Mouse (Mus musculus): ENCODE measurements around the gene Cep55. TPM values are rescaled to one million over a fixed set of nuclear protein-coding genes. Genes with fewer than 3 reads are reported as not detected.
A peak's percentile ranks its signal among the peaks of the same experiment; 100 is the strongest.

Cep55 gene
- polyA plus RNA-seq, 1 experiment from 2014 or later: 6.3 TPM

- Histone ChIP-seq H3K27ac (no peak overlapping the region), H3K36me3 (no peaks in the 10 kb centered on the region), H3K9ac (no peak overlapping the region), H3K9me3 (replicated peaks) (no peaks in the 10 kb centered on the region), H3K4me3 (replicated peaks) (no peak overlapping the region), H3K4me1 (replicated peaks) (no peaks in the 10 kb centered on the region), H3K4me2 (no peak overlapping the region), H3K27me3 (peaks cover 46% of the 10 kb centered on the region)
- ATAC-seq (ENCODE audit: low read depth) (no peak), DNase-seq (no peak)
- WGBS (ENCODE audit: insufficient replicate concordance): 58% methylated on average over 3 of the region's 3 CpGs
Measured at GRCm38 (mm10) chr19:38045198-38045597, 9.6 kb upstream of the Cep55 start.

- H3K9me3 ChIP-seq (replicated peaks): no peaks in the 10 kb centered on the region
- no peak overlapping the region for H3K4me2 ChIP-seq
- H3K27ac ChIP-seq: no peak overlapping the region
- peaks cover 42% of the 10 kb centered on the region for H3K27me3 ChIP-seq
- H3K4me1 ChIP-seq (replicated peaks): peaks cover 11% of the 10 kb centered on the region
- DNase-seq (no peak), ATAC-seq (ENCODE audit: low read depth) (no peak)
- no peak overlapping the region for H3K4me3 ChIP-seq (replicated peaks)
- no peak overlapping the region for H3K9ac ChIP-seq
- H3K36me3 ChIP-seq: no peaks in the 10 kb centered on the region
- WGBS (ENCODE audit: insufficient replicate concordance): 57% methylated on average over 1 of the region's 1 CpGs
Measured at GRCm38 (mm10) chr19:38049686-38050085, 5.1 kb upstream of the Cep55 start.

DNA sequence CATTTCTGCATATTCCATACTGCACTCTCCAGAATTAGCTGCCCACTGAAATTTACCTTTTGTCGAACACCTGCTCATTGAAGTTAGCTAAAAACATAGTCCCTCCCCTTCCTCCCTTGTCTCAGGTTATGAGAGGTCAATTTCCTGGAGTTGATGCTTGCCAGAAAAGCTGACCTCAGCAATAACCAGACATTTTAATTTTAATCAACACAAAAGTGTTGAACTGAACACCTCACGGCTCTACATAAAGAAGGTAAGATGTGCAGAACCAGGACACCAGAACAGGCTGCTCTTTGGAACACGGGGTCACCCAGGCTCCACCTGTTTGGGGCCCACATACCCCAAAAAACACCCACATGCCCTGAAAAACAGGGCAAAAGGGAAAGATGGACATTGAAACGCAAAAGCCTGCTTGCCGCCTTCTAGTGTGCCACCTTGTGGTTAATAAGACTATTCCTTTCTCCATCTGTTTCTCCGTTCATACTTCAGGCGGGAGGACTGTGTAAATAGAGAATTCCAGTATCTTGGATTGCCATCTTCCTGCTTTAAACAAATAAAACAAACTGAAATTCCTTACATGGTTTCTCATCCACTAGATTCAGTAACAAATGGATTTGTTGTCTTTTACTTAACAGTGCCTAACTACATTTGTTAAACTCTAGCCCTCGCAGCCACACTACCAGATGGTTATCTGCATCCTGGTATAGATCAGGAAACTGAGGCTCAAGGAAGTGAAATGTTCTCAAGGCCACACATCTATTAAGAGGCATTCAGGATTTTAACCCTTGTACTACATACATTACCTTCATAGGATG, 1.4 kb upstream of the Cep55 start:
- H3K27me3 ChIP-seq: peaks cover 49% of the 10 kb centered on the region
- ATAC-seq (ENCODE audit: low read depth): no peak
- no peaks in the 10 kb centered on the region for H3K36me3 ChIP-seq
- H3K4me1 ChIP-seq (replicated peaks): peaks cover 21% of the 10 kb centered on the region
- no peak overlapping the region for H3K9ac ChIP-seq
- H3K4me3 ChIP-seq (replicated peaks): peak overlapping the region; percentile 64
- peak overlapping the region; percentile 67 for H3K4me2 ChIP-seq
- no peak for DNase-seq
- H3K9me3 ChIP-seq (replicated peaks): no peaks in the 10 kb centered on the region
- 17% methylated on average over 8 of the region's 8 CpGs for WGBS (ENCODE audit: insufficient replicate concordance)
- no peak overlapping the region for H3K27ac ChIP-seq

GRCm38 (mm10) chr19:38054149-38054719, 577 bp upstream of the Cep55 start:
- WGBS (ENCODE audit: insufficient replicate concordance): 2% methylated on average over 23 of the region's 23 CpGs
- H3K36me3 ChIP-seq: no peaks in the 10 kb centered on the region
- peaks cover 21% of the 10 kb centered on the region for H3K4me1 ChIP-seq (replicated peaks)
- peak overlapping the region; percentile 64 for H3K4me3 ChIP-seq (replicated peaks)
- no peaks in the 10 kb centered on the region for H3K9me3 ChIP-seq (replicated peaks)
- no peak overlapping the region for H3K27ac ChIP-seq
- peak overlapping the region; percentile 67 for H3K4me2 ChIP-seq
- H3K9ac ChIP-seq: no peak overlapping the region
- ATAC-seq (ENCODE audit: low read depth) (peak; percentile 76), DNase-seq (peak; percentile 45)
- peaks cover 49% of the 10 kb centered on the region for H3K27me3 ChIP-seq

GRCm38 (mm10) chr19:38055798-38056197, 987 bp downstream of the Cep55 start:
- Histone ChIP-seq H3K36me3 (no peaks in the 10 kb centered on the region), H3K9ac (no peak overlapping the region), H3K4me3 (replicated peaks) (peak overlapping the region; percentile 64), H3K27ac (no peak overlapping the region), H3K27me3 (peaks cover 46% of the 10 kb centered on the region), H3K9me3 (replicated peaks) (no peaks in the 10 kb centered on the region), H3K4me1 (replicated peaks) (peaks cover 21% of the 10 kb centered on the region), H3K4me2 (peak overlapping the region; percentile 67)
- no peak for DNase-seq
- 13% methylated on average over 6 of the region's 6 CpGs for WGBS (ENCODE audit: insufficient replicate concordance)
- no peak for ATAC-seq (ENCODE audit: low read depth)

DNA sequence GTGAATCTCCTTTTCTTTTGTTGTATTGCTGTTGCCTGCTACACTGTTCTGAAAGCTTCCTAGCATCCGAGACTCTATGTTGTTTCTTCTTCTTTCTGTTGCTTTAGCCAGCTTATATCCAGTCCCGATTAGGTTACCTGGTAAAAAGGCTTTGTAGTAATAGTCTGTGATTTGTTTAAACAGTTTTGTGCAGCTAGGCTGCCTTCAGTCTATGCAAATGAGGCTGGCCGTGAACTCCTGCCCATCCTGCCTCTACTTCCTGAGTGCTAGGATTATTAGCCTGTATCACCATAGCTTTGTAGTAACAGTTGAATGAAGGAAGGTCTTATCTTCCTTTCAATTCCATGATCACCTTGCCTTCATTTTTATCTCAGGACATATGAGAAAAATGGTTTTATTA, 1.5 kb downstream of the Cep55 start:
- Histone ChIP-seq H3K4me2 (peak overlapping the region; percentile 67; the same call in 1 of the 2 replicates), H3K4me1 (replicated peaks) (peaks cover 21% of the 10 kb centered on the region), H3K36me3 (no peaks in the 10 kb centered on the region), H3K4me3 (replicated peaks) (peak overlapping the region; percentile 64; the same call in 1 of the 2 replicates), H3K9me3 (replicated peaks) (no peaks in the 10 kb centered on the region), H3K27ac (no peak overlapping the region), H3K27me3 (peaks cover 43% of the 10 kb centered on the region), H3K9ac (no peak overlapping the region)
- DNase-seq (no peak), ATAC-seq (ENCODE audit: low read depth) (no peak)
- 52% methylated on average over 3 of the region's 3 CpGs for WGBS (ENCODE audit: insufficient replicate concordance)

DNA sequence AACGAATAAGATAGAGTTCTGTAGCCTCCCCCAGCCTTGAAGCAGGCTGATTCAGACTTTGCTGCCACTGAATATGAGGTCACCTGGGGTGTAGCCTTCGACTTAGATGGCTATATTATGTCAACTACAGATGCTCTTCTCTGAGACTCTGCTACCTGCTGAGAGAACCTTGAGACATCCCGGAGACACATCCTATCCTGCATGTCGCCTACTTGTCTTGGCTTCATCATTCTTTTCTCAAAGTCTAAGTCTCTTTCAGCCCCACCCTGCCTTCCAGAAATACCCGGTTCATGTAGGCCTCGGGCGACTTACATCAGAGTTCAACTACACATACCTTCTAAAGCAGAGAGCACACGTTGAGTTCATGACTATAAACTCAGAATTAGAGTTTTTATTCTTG, 2.1 kb downstream of the Cep55 start:
- peaks cover 40% of the 10 kb centered on the region for H3K27me3 ChIP-seq
- H3K4me3 ChIP-seq (replicated peaks): no peak overlapping the region
- 73% methylated on average over 8 of the region's 8 CpGs for WGBS (ENCODE audit: insufficient replicate concordance)
- H3K4me1 ChIP-seq (replicated peaks): peaks cover 21% of the 10 kb centered on the region
- no peak overlapping the region for H3K4me2 ChIP-seq
- ATAC-seq (ENCODE audit: low read depth): no peak
- no peaks in the 10 kb centered on the region for H3K36me3 ChIP-seq
- no peak overlapping the region for H3K9ac ChIP-seq
- H3K27ac ChIP-seq: no peak overlapping the region
- no peaks in the 10 kb centered on the region for H3K9me3 ChIP-seq (replicated peaks)
- DNase-seq: no peak

DNA sequence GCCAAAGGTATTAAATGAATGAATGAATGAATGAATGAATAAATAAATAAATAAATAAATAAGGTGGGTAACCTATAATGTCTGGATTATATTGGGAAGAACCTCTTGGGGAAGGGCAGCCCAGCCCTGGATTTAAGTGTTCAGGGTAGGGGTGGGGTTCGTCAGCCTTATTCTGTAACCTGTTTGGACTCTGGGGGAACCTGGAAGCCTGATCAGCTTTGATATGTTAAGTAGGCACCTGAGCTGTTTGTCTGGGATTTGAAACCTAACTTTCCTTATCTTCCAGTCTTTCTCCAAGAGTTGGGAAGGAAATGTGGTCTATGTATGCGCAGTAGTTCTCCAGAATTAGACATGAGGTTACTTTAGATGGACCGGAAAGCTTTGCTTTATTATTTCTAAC, 8.4 kb downstream of the Cep55 start:
- Histone ChIP-seq H3K4me1 (replicated peaks) (no peaks in the 10 kb centered on the region), H3K4me2 (no peak overlapping the region), H3K9me3 (replicated peaks) (no peaks in the 10 kb centered on the region), H3K36me3 (no peaks in the 10 kb centered on the region), H3K27me3 (no peaks in the 10 kb centered on the region), H3K27ac (no peak overlapping the region), H3K9ac (no peak overlapping the region), H3K4me3 (replicated peaks) (no peak overlapping the region)
- WGBS (ENCODE audit: insufficient replicate concordance): 75% methylated on average over 3 of the region's 3 CpGs
- DNase-seq (no peak), ATAC-seq (ENCODE audit: low read depth) (no peak)

DNA sequence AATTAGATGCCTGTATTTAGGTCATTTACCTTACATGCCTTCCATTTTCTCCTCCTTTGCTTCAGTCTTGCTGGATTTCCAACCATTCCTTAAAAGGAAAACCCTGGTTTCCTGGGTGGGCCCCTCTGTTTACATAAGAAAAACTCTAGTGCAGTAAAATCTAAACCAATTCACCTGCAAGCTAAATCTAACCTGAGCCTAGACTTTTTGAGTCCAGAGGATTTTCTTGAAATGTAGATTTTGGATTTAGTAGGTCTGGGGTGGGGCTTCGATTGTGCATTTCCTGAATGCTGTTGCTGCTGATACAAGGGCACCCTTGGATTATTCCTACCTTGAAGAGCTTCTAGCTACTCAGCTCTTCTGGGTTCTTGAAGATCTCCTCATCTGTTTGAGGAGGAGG, 9.2 kb downstream of the Cep55 start:
- Histone ChIP-seq H3K4me2 (no peak overlapping the region), H3K9ac (no peak overlapping the region), H3K27me3 (no peaks in the 10 kb centered on the region), H3K36me3 (no peaks in the 10 kb centered on the region), H3K27ac (no peak overlapping the region), H3K4me3 (replicated peaks) (no peak overlapping the region), H3K4me1 (replicated peaks) (no peaks in the 10 kb centered on the region), H3K9me3 (replicated peaks) (no peaks in the 10 kb centered on the region)
- 66% methylated on average over 1 of the region's 1 CpGs for WGBS (ENCODE audit: insufficient replicate concordance)
- DNase-seq (no peak), ATAC-seq (ENCODE audit: low read depth) (no peak)

DNA sequence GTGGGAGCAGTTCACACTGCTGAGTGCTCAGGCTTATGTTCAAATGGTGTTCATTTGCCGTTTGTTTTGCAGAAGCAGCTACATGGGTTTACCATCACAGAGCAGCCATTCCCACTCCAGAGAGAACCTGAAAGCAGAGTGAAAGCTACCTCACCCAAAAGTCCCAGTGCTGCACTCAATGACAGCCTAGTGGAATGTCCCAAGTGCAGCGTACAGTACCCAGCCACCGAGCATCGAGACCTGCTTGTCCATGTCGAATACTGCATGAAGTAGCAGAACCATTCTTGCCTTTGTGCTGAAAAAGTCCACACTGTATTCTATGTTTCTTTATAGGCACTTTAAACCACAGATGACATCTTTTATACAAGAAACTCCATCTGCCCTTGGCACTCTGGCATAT, 18.4 kb downstream of the Cep55 start:
- Histone ChIP-seq H3K36me3 (peaks cover 25% of the 10 kb centered on the region), H3K9me3 (replicated peaks) (no peaks in the 10 kb centered on the region), H3K4me3 (replicated peaks) (no peak overlapping the region), H3K27me3 (no peaks in the 10 kb centered on the region), H3K9ac (no peak overlapping the region), H3K4me2 (no peak overlapping the region), H3K27ac (no peak overlapping the region), H3K4me1 (replicated peaks) (no peaks in the 10 kb centered on the region)
- DNase-seq (no peak), ATAC-seq (ENCODE audit: low read depth) (no peak)
- WGBS (ENCODE audit: insufficient replicate concordance): 87% methylated on average over 5 of the region's 5 CpGs

- DNase-seq (no peak), ATAC-seq (ENCODE audit: low read depth) (no peak)
- no peak overlapping the region for H3K9ac ChIP-seq
- H3K4me2 ChIP-seq: no peak overlapping the region
- H3K4me3 ChIP-seq (replicated peaks): no peak overlapping the region
- H3K9me3 ChIP-seq (replicated peaks): no peaks in the 10 kb centered on the region
- no peak overlapping the region for H3K27ac ChIP-seq
- no peaks in the 10 kb centered on the region for H3K4me1 ChIP-seq (replicated peaks)
- H3K36me3 ChIP-seq: peaks cover 22% of the 10 kb centered on the region
- 68% methylated on average over 11 of the region's 11 CpGs for WGBS (ENCODE audit: insufficient replicate concordance)
- H3K27me3 ChIP-seq: no peaks in the 10 kb centered on the region
Measured at GRCm38 (mm10) chr19:38075051-38075450, 20.2 kb downstream of the Cep55 start.

GRCm38 (mm10) chr19:38076251-38076650, 21.4 kb downstream of the Cep55 start:
- Histone ChIP-seq H3K27ac (no peak overlapping the region), H3K9me3 (replicated peaks) (no peaks in the 10 kb centered on the region), H3K36me3 (0 out of 2 replicates have a peak, but pooled peaks cover 11% of the 10 kb centered on the region), H3K9ac (no peak overlapping the region), H3K4me2 (no peak overlapping the region), H3K4me1 (replicated peaks) (no peaks in the 10 kb centered on the region), H3K4me3 (replicated peaks) (no peak overlapping the region), H3K27me3 (no peaks in the 10 kb centered on the region)
- 68% methylated on average over 2 of the region's 2 CpGs for WGBS (ENCODE audit: insufficient replicate concordance)
- no peak for ATAC-seq (ENCODE audit: low read depth)
- DNase-seq: no peak
